Mouse (Mus musculus): Measurements from ENCODE around the gene Tbc1d1.

GRCm38 (mm10) chr5:64140202-64140601 lies 15.9 kb upstream of the Tbc1d1 start:
- TF ChIP-seq EP300 (optimal IDR thresholded peaks at IDR 0.05) (no peak), CTCF (IDR thresholded peaks at IDR 0.05; ENCODE audit: low read depth) (no peak)
